Mouse (Mus musculus): Measurements from ENCODE around the gene Sphk2.

Sphk2 gene

GRCm38 (mm10) chr7:45723301-45723700, 5.5 kb upstream of the Sphk2 start:
- no peak for DNase-seq

GRCm38 (mm10) chr7:45722348-45722713, 4.5 kb upstream of the Sphk2 start:
- DNase-seq: peak; percentile 53 to 56

- DNase-seq: no peak
Measured at GRCm38 (mm10) chr7:45721642-45722347, 4.0 kb upstream of the Sphk2 start.

- no peak for DNase-seq
Measured at GRCm38 (mm10) chr7:45721234-45721571, 3.4 kb upstream of the Sphk2 start.

- no peak for DNase-seq
Measured at GRCm38 (mm10) chr7:45720413-45721233, 2.8 kb upstream of the Sphk2 start, which contains the start of gene Fam83e. TSS of gene Fam83e (plus strand) at chr7:45721212.

GRCm38 (mm10) chr7:45719738-45720412, 2.1 kb upstream of the Sphk2 start:
- DNase-seq: peak in 1 of 2 experiments; percentile 16

- DNase-seq: peak in 1 of 2 experiments; percentile 17
Measured at GRCm38 (mm10) chr7:45719180-45719579, 1.4 kb upstream of the Sphk2 start.

- DNase-seq: no peak
Measured at GRCm38 (mm10) chr7:45718331-45718730, 529 bp upstream of the Sphk2 start.

- no peak for DNase-seq
Measured at GRCm38 (mm10) chr7:45716952-45717917, 567 bp downstream of the Sphk2 start.

- DNase-seq: no peak
Measured at GRCm38 (mm10) chr7:45716460-45716857, 1.3 kb downstream of the Sphk2 start.

- peak; percentile 12 to 26 for DNase-seq
Measured at GRCm38 (mm10) chr7:45715741-45716459, 1.9 kb downstream of the Sphk2 start.

- peak; percentile 97 to 99 for DNase-seq
Measured at GRCm38 (mm10) chr7:45715090-45715708, 2.6 kb downstream of the Sphk2 start, which contains the start of gene Rpl18. TSS of gene Rpl18 (plus strand) at chr7:45715457.

- no peak for DNase-seq
Measured at GRCm38 (mm10) chr7:45714630-45715089, 3.1 kb downstream of the Sphk2 start.

- DNase-seq: peak in 1 of 2 experiments; percentile 10
Measured at GRCm38 (mm10) chr7:45713881-45714520, 3.8 kb downstream of the Sphk2 start.

GRCm38 (mm10) chr7:45713396-45713795, 4.4 kb downstream of the Sphk2 start:
- DNase-seq: peak in 1 of 2 experiments; percentile 30

- peak in 1 of 2 experiments; percentile 29 for DNase-seq
Measured at GRCm38 (mm10) chr7:45712022-45712757, 5.6 kb downstream of the Sphk2 start.

- peak in 1 of 2 experiments; percentile 17 for DNase-seq
Measured at GRCm38 (mm10) chr7:45711316-45712021, 6.3 kb downstream of the Sphk2 start.

GRCm38 (mm10) chr7:45710477-45711191, 7.2 kb downstream of the Sphk2 start:
- DNase-seq: peak in 1 of 2 experiments; percentile 17

Data from cerebellum, adult 18-20 months (tissue).